Mouse (Mus musculus): ENCODE measurements around the gene Gnas. TPM values are rescaled to one million over a fixed set of nuclear protein-coding genes. Genes with fewer than 3 reads are reported as not detected.

The Gnas gene
- polyA plus RNA-seq (2016; fragmentation: Nextera tagmentation; extraction: Ambion mirVana) = 1,446 and 1,448 TPM in 2 replicates

GRCm38 (mm10) chr2:174284011-174284410, at the start of gene Gnas:
Gene Gnas, plus strand, starts transcription at chr2:174284320.
- Histone ChIP-seq H3K9ac (no peak within 1 kb of the TSS), H3K4me1 (replicated peaks) (peaks cover 6% of the 10 kb centered on the region; the same call in 1 of the 2 replicates), H3K27ac (ENCODE audit: poor library complexity, severe bottlenecking) (no peak within 1 kb of the TSS), H3K4me2 (peak within 1 kb of the TSS; percentile 59), H3K27me3 (replicated peaks) (peaks cover 42% of the 10 kb centered on the region), H3K36me3 (peaks cover 68% of the 10 kb centered on the region), H3K9me3 (replicated peaks) (peaks cover 17% of the 10 kb centered on the region), H3K4me3 (peak within 1 kb of the TSS; percentile 30)
- ATAC-seq (ENCODE audit: insufficient number of reproducible peaks, low FRiP score) = peak; percentile 28; the same call in 1 of the 2 replicates
- WGBS = 52% methylated on average over 19 of the region's 19 CpGs

- Histone ChIP-seq H3K9me3 (replicated peaks) (no peaks in the 10 kb centered on the region), H3K4me3 (no peak overlapping the region), H3K9ac (no peak overlapping the region), H3K4me2 (no peak overlapping the region), H3K27ac (ENCODE audit: poor library complexity, severe bottlenecking) (no peak overlapping the region), H3K4me1 (replicated peaks) (no peaks in the 10 kb centered on the region), H3K27me3 (replicated peaks) (no peaks in the 10 kb centered on the region), H3K36me3 (no peaks in the 10 kb centered on the region)
- 83% methylated on average over 5 of the region's 5 CpGs for whole genome bisulfite sequencing
- ATAC-seq (ENCODE audit: insufficient number of reproducible peaks, low FRiP score) = no peak
Observed at GRCm38 (mm10) chr2:174242431-174242830, 41.7 kb upstream of the Gnas start.

GRCm38 (mm10) chr2:174251963-174252362, 32.2 kb upstream of the Gnas start:
- H3K4me1 ChIP-seq (replicated peaks) = no peaks in the 10 kb centered on the region
- H3K27ac ChIP-seq (ENCODE audit: poor library complexity, severe bottlenecking) = no peak overlapping the region
- H3K4me2 ChIP-seq = no peak overlapping the region
- peak; percentile 36; the same call in 1 of the 2 replicates for ATAC-seq (ENCODE audit: insufficient number of reproducible peaks, low FRiP score)
- H3K9ac ChIP-seq = no peak overlapping the region
- H3K9me3 ChIP-seq (replicated peaks) = peaks cover 3% of the 10 kb centered on the region; the same call in 1 of the 2 replicates
- no peaks in the 10 kb centered on the region for H3K36me3 ChIP-seq
- H3K27me3 ChIP-seq (replicated peaks) = 0 out of 2 replicates have a peak, but pooled peaks cover 7% of the 10 kb centered on the region
- H3K4me3 ChIP-seq = no peak overlapping the region

- Histone ChIP-seq H3K9me3 (replicated peaks) (no peaks in the 10 kb centered on the region), H3K9ac (no peak overlapping the region), H3K4me3 (no peak overlapping the region), H3K4me1 (replicated peaks) (peaks cover 7% of the 10 kb centered on the region), H3K4me2 (no peak overlapping the region), H3K36me3 (no peaks in the 10 kb centered on the region), H3K27me3 (replicated peaks) (0 out of 2 replicates have a peak, but pooled peaks cover 8% of the 10 kb centered on the region), H3K27ac (ENCODE audit: poor library complexity, severe bottlenecking) (no peak overlapping the region)
- WGBS = 22% methylated on average over 2 of the region's 2 CpGs
- ATAC-seq (ENCODE audit: insufficient number of reproducible peaks, low FRiP score) = no peak
Observed at GRCm38 (mm10) chr2:174257312-174257711, 26.8 kb upstream of the Gnas start.

- Histone ChIP-seq H3K36me3 (no peaks in the 10 kb centered on the region), H3K27ac (ENCODE audit: poor library complexity, severe bottlenecking) (no peak overlapping the region), H3K27me3 (replicated peaks) (0 out of 2 replicates have a peak, but pooled peaks cover 8% of the 10 kb centered on the region), H3K4me2 (no peak overlapping the region), H3K4me3 (no peak overlapping the region), H3K9me3 (replicated peaks) (no peaks in the 10 kb centered on the region), H3K9ac (no peak overlapping the region), H3K4me1 (replicated peaks) (peaks cover 11% of the 10 kb centered on the region)
- 19% methylated on average over 3 of the region's 3 CpGs for WGBS
- no peak for ATAC-seq (ENCODE audit: insufficient number of reproducible peaks, low FRiP score)
Observed at GRCm38 (mm10) chr2:174260004-174260403, 24.1 kb upstream of the Gnas start.

GRCm38 (mm10) chr2:174260908-174261800, 23.0 kb upstream of the Gnas start:
- WGBS = 22% methylated on average over 4 of the region's 4 CpGs

GRCm38 (mm10) chr2:174261801-174262200, 22.3 kb upstream of the Gnas start:
- ATAC-seq (ENCODE audit: insufficient number of reproducible peaks, low FRiP score) = no peak
- H3K27ac ChIP-seq (ENCODE audit: poor library complexity, severe bottlenecking) = no peak overlapping the region
- H3K4me2 ChIP-seq = no peak overlapping the region
- 0 out of 2 replicates have a peak, but pooled peaks cover 3% of the 10 kb centered on the region for H3K27me3 ChIP-seq (replicated peaks)
- WGBS = 66% methylated on average over 6 of the region's 6 CpGs
- H3K4me3 ChIP-seq = no peak overlapping the region
- H3K9ac ChIP-seq = no peak overlapping the region
- no peaks in the 10 kb centered on the region for H3K9me3 ChIP-seq (replicated peaks)
- peaks cover 11% of the 10 kb centered on the region for H3K4me1 ChIP-seq (replicated peaks)
- H3K36me3 ChIP-seq = peaks cover 7% of the 10 kb centered on the region; the same call in 1 of the 2 replicates

More at GRCm38 (mm10) chr2:174260908-174261800, 23.0 kb upstream of the Gnas start:
- no peak overlapping the region for H3K4me2 ChIP-seq
- no peak overlapping the region for H3K4me3 ChIP-seq
- H3K36me3 ChIP-seq = peaks cover 1% of the 10 kb centered on the region; the same call in 1 of the 2 replicates
- peaks cover 11% of the 10 kb centered on the region for H3K4me1 ChIP-seq (replicated peaks)
- no peak overlapping the region for H3K27ac ChIP-seq (ENCODE audit: poor library complexity, severe bottlenecking)
- no peaks in the 10 kb centered on the region for H3K9me3 ChIP-seq (replicated peaks)
- H3K27me3 ChIP-seq (replicated peaks) = 0 out of 2 replicates have a peak, but pooled peaks cover 8% of the 10 kb centered on the region
- ATAC-seq (ENCODE audit: insufficient number of reproducible peaks, low FRiP score) = no peak
- no peak overlapping the region for H3K9ac ChIP-seq

GRCm38 (mm10) chr2:174263110-174263815, 20.9 kb upstream of the Gnas start:
- no peak overlapping the region for H3K4me3 ChIP-seq
- H3K36me3 ChIP-seq = peaks cover 19% of the 10 kb centered on the region
- no peak for ATAC-seq (ENCODE audit: insufficient number of reproducible peaks, low FRiP score)
- H3K27ac ChIP-seq (ENCODE audit: poor library complexity, severe bottlenecking) = no peak overlapping the region
- no peak overlapping the region for H3K9ac ChIP-seq
- H3K4me2 ChIP-seq = no peak overlapping the region
- 61% methylated on average over 5 of the region's 5 CpGs for WGBS
- peaks cover 11% of the 10 kb centered on the region for H3K4me1 ChIP-seq (replicated peaks)
- no peaks in the 10 kb centered on the region for H3K27me3 ChIP-seq (replicated peaks)
- H3K9me3 ChIP-seq (replicated peaks) = no peaks in the 10 kb centered on the region

- no peaks in the 10 kb centered on the region for H3K27me3 ChIP-seq (replicated peaks)
- no peak for ATAC-seq (ENCODE audit: insufficient number of reproducible peaks, low FRiP score)
- H3K9me3 ChIP-seq (replicated peaks) = no peaks in the 10 kb centered on the region
- H3K4me3 ChIP-seq = no peak overlapping the region
- H3K9ac ChIP-seq = no peak overlapping the region
- H3K27ac ChIP-seq (ENCODE audit: poor library complexity, severe bottlenecking) = no peak overlapping the region
- H3K4me2 ChIP-seq = no peak overlapping the region
- H3K36me3 ChIP-seq = peaks cover 28% of the 10 kb centered on the region
- peaks cover 11% of the 10 kb centered on the region for H3K4me1 ChIP-seq (replicated peaks)
- WGBS = 77% methylated on average over 8 of the region's 8 CpGs
Observed at GRCm38 (mm10) chr2:174264248-174264647, 19.9 kb upstream of the Gnas start.

GRCm38 (mm10) chr2:174270416-174270815, 13.7 kb upstream of the Gnas start:
- Histone ChIP-seq H3K9me3 (replicated peaks) (no peaks in the 10 kb centered on the region), H3K4me3 (no peak overlapping the region), H3K4me1 (replicated peaks) (peaks cover 43% of the 10 kb centered on the region), H3K9ac (no peak overlapping the region), H3K27ac (ENCODE audit: poor library complexity, severe bottlenecking) (no peak overlapping the region), H3K36me3 (peaks cover 37% of the 10 kb centered on the region), H3K27me3 (replicated peaks) (no peaks in the 10 kb centered on the region), H3K4me2 (no peak overlapping the region)
- no peak for ATAC-seq (ENCODE audit: insufficient number of reproducible peaks, low FRiP score)
- 73% methylated on average over 7 of the region's 7 CpGs for WGBS

GRCm38 (mm10) chr2:174271459-174271858, 12.7 kb upstream of the Gnas start:
- no peaks in the 10 kb centered on the region for H3K27me3 ChIP-seq (replicated peaks)
- no peak overlapping the region for H3K9ac ChIP-seq
- peak overlapping the region; percentile 48 for H3K27ac ChIP-seq (ENCODE audit: poor library complexity, severe bottlenecking)
- WGBS = 61% methylated on average over 6 of the region's 6 CpGs
- peaks cover 43% of the 10 kb centered on the region for H3K4me1 ChIP-seq (replicated peaks)
- H3K36me3 ChIP-seq = peaks cover 33% of the 10 kb centered on the region
- H3K4me3 ChIP-seq = no peak overlapping the region
- no peaks in the 10 kb centered on the region for H3K9me3 ChIP-seq (replicated peaks)
- ATAC-seq (ENCODE audit: insufficient number of reproducible peaks, low FRiP score) = no peak
- H3K4me2 ChIP-seq = no peak overlapping the region
